Mouse (Mus musculus): ENCODE measurements at regions not wholly inside any gene's neighbourhood (a gene's known extent, or its start where the extent isn't known, plus 50 kb on each side); places are given as distances from the start of the nearest gene placed in this dataset.

- no peak for TF ChIP-seq CTCF (IDR thresholded peaks at IDR 0.05; ENCODE audit: borderline replicate concordance, insufficient read depth, low read length)
- TF ChIP-seq POLR2A (IDR thresholded peaks at IDR 0.05; ENCODE audit: low read depth, low read length): no peak
These were observed 184.4 kb downstream of the Cbln4 start for GRCm38 (mm10) chr2:171858894-171859293.
